Mouse (Mus musculus): ENCODE data around the gene B3gnt3. TPM values are rescaled to one million over a fixed set of nuclear protein-coding genes. Genes with fewer than 3 reads are reported as not detected.

B3gnt3 gene
- total and polyA plus RNA-seq, 3 experiments = 0.19 to 0.84 TPM; not detected in 1

DNA sequence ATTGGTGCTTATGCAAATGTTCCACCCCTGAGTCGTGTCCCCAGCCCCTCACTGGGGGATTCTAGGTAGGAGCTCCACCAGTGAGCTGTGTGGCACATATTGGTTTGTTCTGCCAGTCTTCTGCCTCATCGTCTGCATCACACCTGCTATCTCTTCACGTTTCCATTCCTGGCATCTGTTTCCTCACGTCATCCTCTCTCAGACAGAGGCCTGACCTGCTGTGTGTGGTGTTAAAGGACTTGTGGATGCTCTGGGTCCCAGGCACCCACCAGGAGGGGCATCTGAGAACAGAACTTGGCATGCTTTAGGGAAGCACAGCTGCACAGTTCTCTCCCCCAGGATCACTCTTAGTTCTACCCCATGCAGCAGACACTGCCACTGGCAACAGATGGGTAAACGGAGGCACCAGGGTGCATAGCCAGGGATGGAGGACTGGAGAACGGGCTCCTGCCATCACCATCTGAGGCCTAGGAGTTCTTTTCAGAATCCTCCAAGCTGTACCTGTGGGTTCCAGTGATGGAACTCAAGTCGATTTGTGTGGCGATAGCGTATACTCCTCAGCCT is 26.1 kb downstream of the B3gnt3 start:
- Histone ChIP-seq H3K27ac (ENCODE audit: control insufficient read depth, low read depth, low read length) (no peak overlapping the region), H3K79me2 (ENCODE audit: control insufficient read depth, insufficient read depth, low read length, poor library complexity) (peaks cover 1% of the 10 kb centered on the region; the same call in 1 of the 2 replicates), H3K4me1 (ENCODE audit: control insufficient read depth in 1 of 2, insufficient read depth in 2 of 2, low read length in 2 of 2) (peaks cover 2 to 13% of the 10 kb centered on the region in 2 experiments; a peak in 2 of 4 replicates), H3K36me3 (ENCODE audit: control insufficient read depth in 1 of 2, insufficient read depth in 2 of 2, low read length in 2 of 2) (peaks cover 0 to 4% of the 10 kb centered on the region in 2 experiments; a peak in 1 of 4 replicates), H3K9me3 (replicated peaks; ENCODE audit: insufficient read depth, low read length) (no peaks in the 10 kb centered on the region), H3K27me3 (ENCODE audit: control insufficient read depth in 1 of 2, insufficient read depth in 2 of 2, low read length in 2 of 2) (no peaks in the 10 kb centered on the region), H3K9ac (ENCODE audit: control insufficient read depth, low read depth, low read length, poor library complexity, severe bottlenecking) (peak overlapping the region; percentile 96), H3K4me3 (ENCODE audit: control insufficient read depth in 1 of 2, insufficient read depth in 1 of 2, low read depth in 2 of 2, low read length in 2 of 2) (peak overlapping the region; percentile 68 to 85)
- no peak for DNase-seq (ENCODE audit: low read depth, low spot score)
- TF ChIP-seq SIN3A (IDR thresholded peaks at IDR 0.05; ENCODE audit: low read length) = no peak
- TF ChIP-seq UBTF (IDR thresholded peaks at IDR 0.05; ENCODE audit: borderline replicate concordance, insufficient read depth, low read depth, low read length) = no peak
- no peak for TF ChIP-seq CHD2 (IDR thresholded peaks at IDR 0.05; ENCODE audit: low read length)
- no peak for TF ChIP-seq GATA1 (IDR thresholded peaks at IDR 0.05; ENCODE audit: low read depth, low read length)
- TF ChIP-seq TBP (IDR thresholded peaks at IDR 0.05; ENCODE audit: low read depth, low read length) = no peak
- no peak for TF ChIP-seq POLR2AphosphoS5 (IDR thresholded peaks at IDR 0.05; ENCODE audit: borderline replicate concordance, low read depth, low read length)
- no peak for TF ChIP-seq GABPA (IDR thresholded peaks at IDR 0.05; ENCODE audit: low read depth, low read length)
- no peak for TF ChIP-seq ZC3H11A (IDR thresholded peaks at IDR 0.05; ENCODE audit: low read depth, low read length)
- TF ChIP-seq NRF1 (IDR thresholded peaks at IDR 0.05; ENCODE audit: insufficient read depth, low read depth, low read length, poor library complexity, severe bottlenecking) = no peak

DNA sequence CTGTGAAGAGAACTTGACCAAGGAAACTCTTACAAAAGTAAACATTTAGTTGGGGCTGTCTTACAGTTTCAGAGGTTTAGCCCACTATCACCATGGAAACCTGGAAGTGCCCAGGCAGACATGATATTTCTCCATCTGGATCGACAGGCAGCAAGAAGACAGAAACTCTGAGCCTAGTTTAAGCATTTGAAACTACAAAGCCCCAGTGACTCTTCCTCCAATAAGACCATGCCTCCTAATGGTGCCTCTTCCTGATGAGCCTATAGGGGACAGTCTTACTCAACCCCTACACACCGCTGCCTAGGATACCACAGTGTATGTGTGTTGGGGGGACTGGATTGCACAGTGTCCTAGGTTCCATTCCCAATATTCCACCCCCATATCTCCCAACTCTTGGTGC is 27.5 kb downstream of the B3gnt3 start:
- no peak for TF ChIP-seq EP300 (IDR thresholded peaks at IDR 0.05; ENCODE audit: low read depth in 1 of 2, low read length in 2 of 2)
- TF ChIP-seq KAT2A (conservative IDR thresholded peaks at IDR 0.05; ENCODE audit: low read depth, low read length) = no peak
- no peak for TF ChIP-seq GABPA (IDR thresholded peaks at IDR 0.05; ENCODE audit: low read depth, low read length)
- TF ChIP-seq MXI1 (IDR thresholded peaks at IDR 0.05; ENCODE audit: low read depth, low read length) = no peak
- TF ChIP-seq SIN3A (IDR thresholded peaks at IDR 0.05; ENCODE audit: low read length) = no peak
- TF ChIP-seq ZC3H11A (IDR thresholded peaks at IDR 0.05; ENCODE audit: low read depth, low read length) = no peak
- TF ChIP-seq ZNF384 (IDR thresholded peaks at IDR 0.05; ENCODE audit: low read depth, low read length) = no peak
- no peak for TF ChIP-seq MEF2A (IDR thresholded peaks at IDR 0.05; ENCODE audit: extremely low read depth, insufficient replicate concordance, low read depth, low read length, poor library complexity, severe bottlenecking)
- TF ChIP-seq ZKSCAN1 (IDR thresholded peaks at IDR 0.05; ENCODE audit: low read depth, low read length) = no peak
- TF ChIP-seq RCOR1 (IDR thresholded peaks at IDR 0.05; ENCODE audit: low read depth, low read length) = no peak
- no peak for TF ChIP-seq BHLHE40 (IDR thresholded peaks at IDR 0.05; ENCODE audit: borderline replicate concordance, low read depth, low read length)
- no peak for TF ChIP-seq MAX (IDR thresholded peaks at IDR 0.05; ENCODE audit: low read length)
- no peak for TF ChIP-seq E2F4 (IDR thresholded peaks at IDR 0.05; ENCODE audit: borderline replicate concordance, low read depth, low read length)
- no peak for TF ChIP-seq MYB (IDR thresholded peaks at IDR 0.05; ENCODE audit: low read depth, low read length)
- TF ChIP-seq ETS1 (IDR thresholded peaks at IDR 0.05; ENCODE audit: low read depth, low read length) = no peak
- no peak for TF ChIP-seq TCF12 (IDR thresholded peaks at IDR 0.05; ENCODE audit: low read depth, low read length)
- TF ChIP-seq POLR2AphosphoS2 (IDR thresholded peaks at IDR 0.05; ENCODE audit: low read length) = no peak
- H3K9me3 ChIP-seq (replicated peaks; ENCODE audit: insufficient read depth, low read length) = no peaks in the 10 kb centered on the region
- peaks cover 1% of the 10 kb centered on the region; the same call in 1 of the 2 replicates for H3K79me2 ChIP-seq (ENCODE audit: control insufficient read depth, insufficient read depth, low read length, poor library complexity)
- H3K9ac ChIP-seq (ENCODE audit: control insufficient read depth, low read depth, low read length, poor library complexity, severe bottlenecking) = no peak overlapping the region
- peaks cover 2 to 17% of the 10 kb centered on the region in 2 experiments; a peak in 2 of 4 replicates for H3K4me1 ChIP-seq (ENCODE audit: control insufficient read depth in 1 of 2, insufficient read depth in 2 of 2, low read length in 2 of 2)
- H3K4me3 ChIP-seq (ENCODE audit: control insufficient read depth in 1 of 2, insufficient read depth in 1 of 2, low read depth in 2 of 2, low read length in 2 of 2) = no peak overlapping the region
- H3K36me3 ChIP-seq (ENCODE audit: control insufficient read depth in 1 of 2, insufficient read depth in 2 of 2, low read length in 2 of 2) = peaks cover 0 to 4% of the 10 kb centered on the region in 2 experiments; a peak in 1 of 4 replicates
- DNase-seq (ENCODE audit: low read depth, low spot score) = no peak
- H3K27me3 ChIP-seq (ENCODE audit: control insufficient read depth in 1 of 2, insufficient read depth in 2 of 2, low read length in 2 of 2) = no peaks in the 10 kb centered on the region
- no peak overlapping the region for H3K27ac ChIP-seq (ENCODE audit: control insufficient read depth, low read depth, low read length)
